Mouse (Mus musculus): Measurements from ENCODE around the gene Npc2.
A peak's percentile ranks its signal among the peaks of the same experiment; 100 is the strongest.

Gene Npc2

GRCm38 (mm10) chr12:84784604-84785381, 11.8 kb upstream of the Npc2 start:
- DNase-seq (ENCODE audit: low read depth in 1 of 2, low spot score in 2 of 2) = peak; percentile 56 to 72

- no peak for DNase-seq (ENCODE audit: low read depth in 1 of 2, low spot score in 2 of 2)
Measured at GRCm38 (mm10) chr12:84776229-84776628, 3.3 kb upstream of the Npc2 start.

GRCm38 (mm10) chr12:84774376-84774775, 1.4 kb upstream of the Npc2 start:
- DNase-seq (ENCODE audit: low read depth in 1 of 2, low spot score in 2 of 2) = no peak

GRCm38 (mm10) chr12:84773476-84773875, 524 bp upstream of the Npc2 start:
- DNase-seq (ENCODE audit: low read depth in 1 of 2, low spot score in 2 of 2) = no peak

GRCm38 (mm10) chr12:84771981-84772520, 901 bp downstream of the Npc2 start:
- DNase-seq (ENCODE audit: low read depth in 1 of 2, low spot score in 2 of 2) = no peak

GRCm38 (mm10) chr12:84769624-84770023, 3.3 kb downstream of the Npc2 start:
- no peak for DNase-seq (ENCODE audit: low read depth in 1 of 2, low spot score in 2 of 2)

- DNase-seq (ENCODE audit: low read depth in 1 of 2, low spot score in 2 of 2) = peak in 1 of 2 experiments; percentile 28
Measured at GRCm38 (mm10) chr12:84767510-84767909, 5.4 kb downstream of the Npc2 start.

- DNase-seq (ENCODE audit: low read depth in 1 of 2, low spot score in 2 of 2) = no peak
Measured at GRCm38 (mm10) chr12:84766113-84766735, 6.7 kb downstream of the Npc2 start.

GRCm38 (mm10) chr12:84765506-84765905, 7.4 kb downstream of the Npc2 start:
- DNase-seq (ENCODE audit: low read depth in 1 of 2, low spot score in 2 of 2) = no peak

GRCm38 (mm10) chr12:84764756-84765155, 8.2 kb downstream of the Npc2 start:
- DNase-seq (ENCODE audit: low read depth in 1 of 2, low spot score in 2 of 2) = no peak

GRCm38 (mm10) chr12:84763577-84764218, 9.3 kb downstream of the Npc2 start:
- no peak for DNase-seq (ENCODE audit: low read depth in 1 of 2, low spot score in 2 of 2)

GRCm38 (mm10) chr12:84762532-84762931, 10.4 kb downstream of the Npc2 start:
- peak in 1 of 2 experiments; percentile 19 for DNase-seq (ENCODE audit: low read depth in 1 of 2, low spot score in 2 of 2)

GRCm38 (mm10) chr12:84759063-84759462, 13.9 kb downstream of the Npc2 start:
- no peak for DNase-seq (ENCODE audit: low read depth in 1 of 2, low spot score in 2 of 2)

- no peak for DNase-seq (ENCODE audit: low read depth in 1 of 2, low spot score in 2 of 2)
Measured at GRCm38 (mm10) chr12:84756016-84756415, 16.9 kb downstream of the Npc2 start.

- peak in 1 of 2 experiments; percentile 32 for DNase-seq (ENCODE audit: low read depth in 1 of 2, low spot score in 2 of 2)
Measured at GRCm38 (mm10) chr12:84755008-84755695, 17.8 kb downstream of the Npc2 start.

- DNase-seq (ENCODE audit: low read depth in 1 of 2, low spot score in 2 of 2) = peak; percentile 65
Measured at GRCm38 (mm10) chr12:84752131-84752977, 20.6 kb downstream of the Npc2 start.

- DNase-seq (ENCODE audit: low read depth in 1 of 2, low spot score in 2 of 2) = no peak
Measured at GRCm38 (mm10) chr12:84750661-84751060, 22.3 kb downstream of the Npc2 start.

GRCm38 (mm10) chr12:84748134-84748533, 24.8 kb downstream of the Npc2 start:
- peak; percentile 26 to 62 for DNase-seq (ENCODE audit: low read depth in 1 of 2, low spot score in 2 of 2)

GRCm38 (mm10) chr12:84745700-84746099, 27.3 kb downstream of the Npc2 start:
- no peak for DNase-seq (ENCODE audit: low read depth in 1 of 2, low spot score in 2 of 2)

- DNase-seq (ENCODE audit: low read depth in 1 of 2, low spot score in 2 of 2) = no peak
Measured at GRCm38 (mm10) chr12:84743496-84743895, 29.5 kb downstream of the Npc2 start.
